Mouse (Mus musculus) monocyte, adult 5-6 weeks (primary cell): ENCODE data around the gene Aco1. TPM values are rescaled to one million over a fixed set of nuclear protein-coding genes. Genes with fewer than 3 reads are reported as not detected.

ENCODE experiments used
- ATAC-seq: fragments of 153-309, 156-312 bp; replicated peaks from 2 replicates; pipeline ENCODE4 v1.8.0; 2017; ENCODE audit warnings: mild to moderate bottlenecking; ENCODE audit not compliant: low TSS enrichment, insufficient number of reproducible peaks, severe bottlenecking, poor library complexity, low FRiP score
- total RNA-seq: library from RNA; stranded (forward); fragments of 200-1000, 200-491, 200-594 nt; gene quantifications from 3 replicates; pipeline ENCODE4 v1.2.3, GENCODE M21; 2017

Aco1 gene
- total RNA-seq, 1 experiment from 2014 or later = 24.5 TPM

DNA sequence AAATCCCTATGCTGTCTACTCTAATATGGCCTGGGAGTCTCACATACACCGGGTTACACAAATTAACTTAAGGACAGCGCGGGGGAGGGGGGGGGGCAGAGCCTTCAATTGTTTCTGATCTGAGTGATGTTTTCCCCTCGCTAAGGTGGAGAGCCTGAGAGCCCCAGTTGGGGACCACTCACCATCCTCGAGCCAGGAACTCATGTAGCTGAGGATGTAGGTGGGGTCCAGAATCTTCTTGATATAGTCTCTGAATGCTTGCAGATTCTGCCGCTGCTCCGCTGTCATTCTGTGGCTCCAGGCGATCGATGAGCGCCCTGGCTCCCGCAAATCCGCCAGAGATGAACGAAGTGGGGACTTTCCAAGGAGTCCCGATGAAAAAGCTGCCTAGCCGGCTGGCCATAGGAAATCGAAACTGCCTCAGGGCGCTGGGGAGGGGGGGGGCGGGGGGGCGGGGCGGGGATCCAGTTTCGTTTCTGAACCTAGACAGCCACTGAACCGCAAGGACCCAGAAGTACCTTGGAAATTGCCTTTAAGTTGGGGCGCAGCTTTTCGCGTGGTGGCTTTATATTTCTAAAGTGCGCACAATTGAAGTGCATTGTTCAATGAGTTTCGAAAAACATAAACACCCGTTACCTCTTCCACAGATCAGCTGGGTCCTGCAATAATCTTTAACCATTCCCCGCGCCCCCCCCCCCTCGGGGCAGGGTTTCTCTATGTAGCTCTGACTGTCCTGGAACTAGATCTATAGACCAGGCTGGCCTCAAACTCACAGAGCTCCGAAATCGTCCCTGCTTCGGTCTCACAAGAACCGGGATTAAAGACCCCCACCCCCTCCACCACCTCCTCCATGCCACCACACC lies 96.8 kb downstream of the Aco1 start, which contains the start of gene Ddx58:
Gene Ddx58 (minus strand): TSS at position 420 of the 863 bp plus-strand sequence.
- 0 out of 2 replicates have a peak, but pooled peaks have one; percentile 18 for ATAC-seq

DNA sequence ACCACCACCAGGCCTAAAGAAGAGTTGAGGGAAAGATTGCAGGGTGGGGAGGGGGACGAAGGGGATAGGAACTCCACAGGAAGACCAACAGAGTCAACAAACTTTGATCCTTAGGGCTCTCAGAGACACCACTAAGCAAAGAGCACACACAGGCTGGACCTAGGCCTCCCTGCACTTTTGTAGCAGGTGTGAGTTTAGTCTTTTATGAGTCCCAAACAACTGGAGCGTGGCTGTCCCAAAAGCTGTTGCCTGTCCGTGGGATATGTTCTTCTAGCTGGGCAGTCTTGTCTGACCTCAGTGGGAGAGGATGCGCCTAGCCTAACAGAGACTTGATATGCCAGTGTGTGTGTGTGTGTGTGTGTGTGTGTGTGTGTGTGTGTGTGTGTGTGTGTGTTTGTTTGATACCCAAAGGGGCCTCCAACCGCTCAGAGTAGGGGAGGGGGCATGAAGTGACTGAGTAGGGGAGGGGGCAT lies 97.4 kb downstream of the Aco1 start:
- no peak for ATAC-seq

DNA sequence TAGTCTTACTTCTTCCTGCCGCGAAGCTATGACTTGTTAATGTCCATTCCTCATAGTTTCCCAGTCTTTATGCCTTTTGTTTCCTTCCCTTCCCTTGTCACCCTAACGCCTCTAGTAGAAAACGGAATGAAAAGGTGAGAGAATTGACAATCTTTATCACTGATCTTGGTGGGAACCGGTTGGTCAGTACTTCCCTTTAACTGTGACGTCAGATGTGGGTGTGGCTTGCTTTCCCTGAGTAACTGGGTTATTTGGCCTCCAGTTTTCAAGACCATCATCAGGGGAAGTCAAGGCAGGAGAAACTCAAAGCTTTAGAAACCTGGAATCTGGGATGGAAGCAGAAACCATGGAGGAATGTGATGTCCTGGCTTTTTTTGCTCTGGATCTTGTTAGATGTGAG lies 99.0 kb downstream of the Aco1 start:
- no peak for ATAC-seq

DNA sequence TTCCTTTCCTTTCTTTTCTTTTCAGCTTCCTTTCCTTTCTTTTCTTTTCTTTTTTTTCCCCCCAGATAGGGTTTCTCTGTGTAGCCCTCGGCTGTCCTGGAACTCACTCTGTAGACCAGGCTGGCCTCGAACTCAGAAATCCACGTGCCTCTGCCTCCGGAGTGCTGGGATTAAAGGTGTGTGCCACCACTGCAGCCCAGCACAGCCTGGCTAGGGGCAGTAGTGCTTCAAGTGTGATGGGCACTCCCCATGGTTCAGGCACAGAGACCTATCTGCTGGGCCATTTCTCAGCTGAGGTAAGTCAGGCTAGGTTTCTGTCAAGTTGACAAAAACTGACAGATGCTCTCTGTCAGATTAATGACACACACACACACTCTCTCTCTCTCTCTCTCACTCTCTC lies 100.1 kb downstream of the Aco1 start:
- ATAC-seq = no peak

DNA sequence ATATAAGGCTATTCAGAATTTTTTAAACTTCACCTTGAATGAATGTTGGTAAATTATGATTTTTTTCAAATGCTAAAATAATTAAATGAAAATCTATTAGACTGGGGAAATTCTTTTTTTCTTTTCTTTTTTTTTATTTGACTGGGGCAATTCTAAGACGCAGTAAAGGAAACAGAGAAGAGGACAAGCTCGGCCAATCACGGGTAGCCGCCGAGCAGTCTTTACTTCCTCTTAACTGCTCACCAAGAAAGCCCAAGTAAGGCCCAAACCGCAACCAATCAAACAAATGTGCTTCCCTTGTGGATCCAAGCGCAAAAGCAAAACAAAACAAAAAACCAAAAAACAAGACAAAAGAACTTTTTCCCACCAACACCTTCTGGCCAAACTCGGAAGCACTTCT lies 101.2 kb downstream of the Aco1 start:
- peak; percentile 89 for ATAC-seq

Other genes with a start within 250 kb of the Aco1 start
- 40.6 to 102 TPM (median 50.8 TPM) in 3 replicates for gene Ddx58, start 96.7 kb downstream of the Aco1 start, total RNA-seq
- gene Smim27, start 126.5 kb downstream of the Aco1 start, total RNA-seq = 6.8 to 13.1 TPM (median 8.2 TPM) in 3 replicates
- 78.8 to 88.0 TPM (median 79.8 TPM) in 3 replicates for gene Topors, start 126.8 kb downstream of the Aco1 start, total RNA-seq
- gene Ndufb6, start 136.3 kb downstream of the Aco1 start, total RNA-seq = 19.6 to 49.3 TPM (median 45.1 TPM) in 3 replicates